Mouse (Mus musculus) embryo, embryonic 10.5 days (tissue): Measurements from ENCODE around the gene Gm4881.
"Not testable (repeated sequence)": the region's sequence is repeated elsewhere in the genome, so short reads cannot be mapped to it uniquely, and the experiment has no call there.

ENCODE experiments used
- DNase-seq: peaks from one replicate; pipeline ENCODE4 v3.0.0-alpha.2; 2015; ENCODE audit warnings: low spot score

Gene Gm4881

DNA sequence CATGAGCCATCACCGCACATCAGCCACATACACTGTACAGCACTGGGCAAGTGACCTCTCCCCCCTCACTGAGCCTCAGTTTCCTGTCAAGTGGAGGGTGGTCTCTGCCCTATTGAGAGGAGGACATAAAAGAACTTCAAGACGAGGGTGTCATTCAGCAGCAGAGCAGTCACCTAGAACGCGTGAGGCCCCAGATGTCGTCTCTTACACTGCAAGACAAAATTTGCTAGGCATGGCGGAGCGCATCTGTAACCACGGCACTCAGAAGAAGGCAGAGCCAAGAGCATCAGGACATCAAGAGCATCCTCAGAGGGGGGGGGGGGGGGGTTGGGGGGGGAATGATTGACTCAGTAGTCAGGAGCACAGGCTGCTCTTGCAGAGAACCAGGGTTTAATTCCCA is 48.0 kb downstream of the Gm4881 start:
- no peak for DNase-seq

GRCm38 (mm10) chr7:24895749-24896148 is 48.5 kb downstream of the Gm4881 start:
- DNase-seq, result not testable (repeated sequence)

DNA sequence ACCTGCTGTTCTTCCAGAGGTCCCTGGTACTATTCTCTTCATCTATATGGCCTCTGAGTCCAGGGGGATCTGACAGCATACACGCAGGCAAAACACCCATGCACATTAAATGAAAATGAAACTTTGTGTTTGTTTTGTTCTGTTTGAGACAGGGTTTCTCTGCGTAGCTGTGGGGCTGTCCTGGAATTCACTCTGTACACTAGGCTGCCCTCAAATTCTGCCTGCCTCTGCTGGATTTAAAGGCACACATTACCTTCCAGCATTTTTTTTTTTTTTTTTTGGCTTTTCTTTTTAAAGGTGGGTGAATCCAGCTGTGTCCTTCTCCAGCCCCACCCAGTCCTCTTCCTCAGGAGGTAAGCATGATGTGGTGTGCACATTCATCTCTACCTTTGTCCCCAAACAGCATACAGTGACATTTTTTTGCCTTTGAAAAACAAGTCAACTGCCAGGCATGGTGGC is 52.1 kb downstream of the Gm4881 start:
- no peak for DNase-seq

- no peak for DNase-seq
These were observed 52.8 kb downstream of the Gm4881 start for GRCm38 (mm10) chr7:24891241-24892124.

DNA sequence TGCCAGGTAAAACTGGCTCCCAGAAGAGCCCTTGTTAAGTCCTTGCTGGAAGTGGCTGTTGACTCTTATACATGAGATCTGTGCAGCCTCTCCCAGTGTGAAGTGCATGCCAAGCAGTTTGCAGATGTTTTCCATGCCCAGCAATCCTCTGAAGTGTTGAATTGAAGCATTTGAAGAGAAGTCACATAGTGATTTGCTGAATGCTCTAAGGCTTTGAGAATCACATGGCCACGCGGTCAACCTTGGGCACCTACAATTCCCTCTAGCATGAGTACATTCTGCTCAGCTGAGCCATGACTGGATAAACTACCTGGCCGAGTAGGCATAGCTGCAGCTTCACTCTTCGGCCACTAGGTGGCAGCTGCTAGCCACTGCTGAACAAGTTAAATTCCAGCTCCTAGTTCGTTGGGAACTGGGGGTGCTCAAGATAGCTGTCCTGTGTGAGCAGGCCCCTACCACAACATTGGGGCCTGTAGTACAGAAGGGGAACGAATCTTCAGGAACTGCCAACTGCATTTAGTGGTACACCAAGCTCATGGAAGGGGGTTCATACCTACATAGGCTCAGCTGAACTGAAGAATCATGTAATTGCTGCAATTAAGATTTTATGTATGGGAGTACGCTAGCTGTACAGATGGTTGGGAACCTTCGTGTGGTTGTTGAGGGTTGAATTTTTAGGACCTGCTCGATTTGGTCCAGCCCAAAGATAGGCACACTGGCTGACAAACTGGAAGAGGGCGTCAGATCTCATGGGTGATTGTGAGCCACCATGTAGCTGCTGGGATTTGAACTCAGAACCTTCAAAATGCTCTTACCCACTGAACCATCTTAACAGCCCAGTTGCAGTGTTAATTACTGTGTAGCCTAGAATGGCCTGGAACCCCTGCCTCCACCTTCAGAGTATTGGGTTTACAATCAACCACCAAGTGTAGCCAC is 53.7 kb downstream of the Gm4881 start:
- peak; percentile 92 for DNase-seq

DNA sequence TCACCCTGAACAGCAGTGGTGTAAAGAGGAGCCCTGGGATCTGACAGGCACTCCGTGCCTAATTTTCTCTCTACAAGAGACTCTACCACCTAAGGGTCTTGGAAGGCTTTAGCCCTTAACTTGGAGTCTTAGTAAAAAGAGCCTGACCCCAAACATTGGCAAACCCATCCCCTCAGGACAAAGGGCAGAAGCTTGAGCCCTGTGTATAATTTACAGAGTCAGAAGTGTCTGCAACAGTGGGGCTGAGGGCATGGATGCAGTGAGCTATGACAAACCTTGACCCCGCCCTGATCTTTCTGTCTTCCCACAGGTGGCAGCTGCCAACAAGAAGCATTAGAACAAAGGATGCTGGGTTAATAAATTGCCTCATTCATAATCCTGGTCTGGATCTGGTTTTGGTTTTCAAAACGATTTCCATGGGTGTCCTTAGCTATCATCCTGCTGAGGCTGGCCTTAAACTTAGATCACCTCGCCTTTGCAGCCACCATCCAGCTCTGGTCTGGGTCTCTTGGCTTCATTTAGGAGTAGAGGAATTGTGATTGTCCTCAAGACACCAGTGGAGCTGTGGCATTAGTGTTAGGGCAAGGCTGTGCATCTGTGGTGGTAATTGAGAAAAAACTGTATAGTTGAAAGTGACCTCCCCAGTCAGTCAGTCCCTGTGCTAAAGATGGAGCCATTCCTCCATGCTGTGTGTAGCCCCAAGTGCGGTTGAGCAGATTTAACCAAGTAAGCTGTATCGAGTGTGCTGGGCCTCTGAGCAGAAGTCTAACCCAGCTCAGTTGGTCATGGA is 54.7 kb downstream of the Gm4881 start:
- no peak for DNase-seq

DNA sequence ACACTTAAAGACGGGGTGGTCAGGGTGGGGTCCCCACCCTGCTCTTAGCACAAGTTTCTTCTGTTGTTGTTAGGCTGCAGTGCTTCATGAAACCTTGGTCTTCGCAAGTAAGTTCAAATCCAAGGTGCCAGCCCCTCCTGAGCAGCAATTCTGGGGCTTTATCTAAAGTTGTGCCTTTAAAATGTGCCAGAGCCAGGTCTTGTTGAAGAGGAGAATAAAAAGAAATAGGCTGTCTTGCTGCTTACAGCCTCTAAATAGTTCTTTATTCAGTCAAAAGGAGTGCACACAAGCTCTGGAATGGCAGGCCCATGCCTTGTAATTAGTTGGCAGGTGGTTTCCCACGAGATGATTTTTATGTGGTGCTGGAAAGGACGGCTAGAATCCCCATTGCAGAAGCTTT is 57.2 kb downstream of the Gm4881 start:
- DNase-seq, result no peak

DNA sequence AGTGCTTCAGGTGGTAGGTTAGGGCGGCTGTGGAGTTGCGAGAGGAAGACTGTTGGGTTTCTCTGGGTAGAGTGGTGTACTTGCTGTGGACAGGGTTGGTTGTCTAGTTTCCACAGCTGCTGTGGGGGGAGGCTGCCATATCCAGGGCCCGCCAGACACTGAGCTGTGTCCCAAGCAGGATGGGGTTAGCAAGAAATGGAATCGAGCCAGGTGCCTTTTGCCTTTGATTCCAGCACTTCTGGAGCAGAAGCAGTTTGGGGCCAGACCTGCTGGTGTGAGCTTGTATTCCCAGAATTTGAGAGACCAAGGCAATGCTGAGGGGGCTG is 58.0 kb downstream of the Gm4881 start:
- no peak for DNase-seq

DNA sequence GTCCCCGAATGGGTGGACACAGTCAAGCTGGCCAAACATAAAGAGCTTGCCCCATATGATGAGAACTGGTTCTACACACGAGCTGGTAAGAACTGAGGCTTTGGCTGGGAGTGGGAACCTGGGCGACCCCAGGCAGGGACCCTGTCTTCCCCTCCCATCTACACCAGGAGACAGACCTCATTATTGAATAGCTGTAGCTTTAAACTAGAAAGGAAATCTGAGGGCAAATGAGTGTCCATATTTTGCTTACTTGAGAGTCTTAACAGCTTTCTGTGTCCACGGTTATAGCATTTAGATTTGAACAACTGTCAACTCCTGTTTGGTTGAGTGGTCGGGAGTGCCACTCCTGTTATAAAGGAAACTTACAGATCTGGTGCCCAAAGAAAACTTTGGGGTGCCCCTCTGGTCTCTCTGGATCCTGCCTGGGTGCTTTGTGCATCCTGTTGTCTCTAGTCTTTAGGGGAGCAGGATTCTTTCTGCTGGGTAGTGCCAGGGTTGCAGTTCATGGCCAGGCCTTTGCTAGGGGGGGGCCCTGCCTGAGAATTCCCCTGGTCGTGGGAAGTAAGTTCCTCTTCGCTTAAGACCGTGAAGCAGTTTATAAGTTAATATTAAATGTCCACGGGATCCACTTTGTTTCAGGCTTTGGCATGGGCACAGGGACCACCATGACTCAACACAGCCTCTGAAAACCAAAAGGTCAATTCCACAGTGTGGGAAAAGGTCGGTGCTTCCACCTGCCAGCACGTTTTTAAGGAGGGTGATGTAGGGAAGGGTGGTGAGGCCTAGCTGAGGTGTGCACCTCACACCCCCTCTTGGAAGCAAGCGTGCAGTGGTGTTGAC is 58.6 kb downstream of the Gm4881 start:
- DNase-seq, result no peak

DNA sequence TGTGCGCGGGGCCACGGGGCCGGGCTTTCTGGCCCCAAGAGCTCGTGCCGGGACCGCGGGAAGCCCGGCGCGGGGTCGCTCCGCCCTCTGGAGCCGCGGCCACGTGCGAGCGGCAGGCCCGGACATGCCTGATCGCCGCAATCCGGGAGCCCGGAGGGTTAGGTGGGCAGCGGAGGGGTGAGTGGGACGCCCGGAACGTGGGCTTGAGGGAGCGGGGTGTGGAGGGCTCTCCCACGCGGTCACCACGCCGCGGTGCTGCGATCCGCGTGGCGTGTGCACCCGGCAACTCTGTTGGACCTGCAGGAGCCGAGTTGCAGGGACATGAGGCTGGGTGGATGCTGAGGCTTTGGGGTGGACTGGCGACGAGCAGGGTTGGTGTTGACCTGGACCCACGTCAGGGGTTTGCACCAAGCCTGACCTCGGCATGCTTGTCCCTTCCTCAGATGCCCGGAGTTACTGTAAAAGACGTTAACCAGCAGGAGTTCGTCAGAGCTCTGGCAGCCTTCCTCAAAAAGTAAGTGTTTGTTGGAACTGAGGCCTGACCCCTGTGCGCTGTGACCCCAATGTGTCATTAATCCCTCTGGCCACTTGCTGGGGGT is 59.5 kb downstream of the Gm4881 start:
- no peak for DNase-seq

- DNase-seq, result peak; percentile 100
These were observed 60.2 kb downstream of the Gm4881 start, which contains the start of gene Rps19 for GRCm38 (mm10) chr7:24883896-24884692. Gene Rps19, plus strand, starts transcription at chr7:24884371.

DNA sequence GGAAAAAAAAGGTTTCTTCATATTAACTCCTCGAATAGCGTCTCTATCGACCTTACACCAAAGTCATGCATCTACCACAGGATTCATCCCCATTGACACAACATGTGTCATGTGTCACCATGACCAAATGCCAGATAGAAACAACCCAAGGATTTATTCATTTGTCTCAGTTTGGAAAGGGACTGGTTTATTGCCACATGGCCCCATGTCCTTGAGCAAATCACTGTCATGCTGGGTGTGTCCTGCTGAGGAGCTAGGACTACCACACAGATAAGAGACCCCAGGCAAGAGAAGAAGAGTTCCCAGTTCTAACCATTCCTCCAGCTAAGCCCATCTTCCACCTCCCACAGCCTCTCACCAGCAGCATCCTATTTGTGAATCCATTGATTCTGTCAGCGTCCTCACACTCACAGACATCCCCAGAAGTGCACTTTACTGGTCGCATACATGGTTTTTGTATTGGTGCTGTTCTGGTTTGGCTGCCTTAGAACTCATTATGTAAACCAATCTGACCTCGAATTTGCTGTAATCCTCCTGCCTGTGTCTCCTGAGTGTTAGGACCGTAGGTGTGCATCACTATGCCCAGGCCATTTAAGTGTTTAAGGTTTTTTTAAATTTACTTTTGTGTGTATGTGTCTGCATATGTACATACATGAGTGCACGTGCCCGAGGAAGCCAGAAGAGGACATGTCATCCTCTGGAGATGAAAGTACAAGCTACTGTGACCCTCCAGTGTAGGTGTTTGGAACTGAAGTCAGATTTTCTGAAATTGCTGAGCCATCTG is 61.7 kb downstream of the Gm4881 start:
- no peak for DNase-seq

- no peak for DNase-seq
These were observed 64.7 kb downstream of the Gm4881 start for GRCm38 (mm10) chr7:24879620-24880019.

DNA sequence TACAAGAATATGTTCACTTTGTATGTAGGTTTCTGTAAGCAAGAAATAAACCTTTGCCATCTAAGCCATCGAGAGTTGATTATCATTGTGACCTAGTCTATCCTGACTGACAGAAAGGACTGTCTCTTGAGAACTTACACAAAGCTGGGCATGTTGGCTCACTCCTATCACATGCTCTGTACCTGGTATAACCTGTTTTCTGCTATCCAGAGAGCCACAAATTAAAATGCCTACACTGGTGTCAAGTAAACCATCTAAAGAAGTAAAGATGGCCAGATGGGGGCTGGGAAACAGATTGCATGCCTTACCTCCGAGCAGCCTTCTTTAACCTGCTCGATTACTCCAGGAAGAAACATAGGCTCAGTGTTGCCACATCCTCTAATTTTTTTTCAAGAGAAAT is 66.7 kb downstream of the Gm4881 start:
- DNase-seq, result no peak
